Mouse (Mus musculus): ENCODE results near the gene Sun3.

DNA sequence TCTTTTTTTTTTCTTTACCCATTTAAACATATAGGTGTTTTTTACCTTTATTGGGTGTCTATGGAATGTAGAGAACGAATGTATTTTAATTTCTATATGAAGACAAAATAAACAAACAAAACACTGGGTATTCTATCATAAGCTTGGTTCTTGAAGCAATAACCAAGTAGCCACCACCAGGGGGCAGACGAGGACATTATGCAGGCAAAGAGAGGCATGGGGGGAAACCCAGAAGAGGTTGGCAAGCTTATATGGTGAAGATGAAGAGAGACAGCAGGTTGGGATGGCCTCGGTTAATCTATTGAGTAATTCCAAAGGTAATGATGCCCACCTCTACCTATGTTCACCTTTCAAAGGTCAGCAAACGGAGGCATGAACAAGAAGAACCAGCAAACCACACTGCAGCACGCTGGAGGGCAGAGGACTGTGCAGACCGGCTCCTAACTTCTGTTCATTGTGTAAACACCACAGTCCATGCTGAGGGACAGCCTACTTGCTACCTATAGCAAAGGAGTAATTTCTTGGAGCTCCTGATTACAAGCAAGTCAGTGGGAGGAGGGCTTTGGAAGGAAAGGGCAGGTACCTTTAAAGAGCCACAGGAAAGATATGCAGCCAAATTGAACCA lies 65.4 kb downstream of the Sun3 start:
- TF ChIP-seq CTCF (IDR thresholded peaks at IDR 0.05; ENCODE audit: borderline replicate concordance, control insufficient read depth, extremely low read depth, insufficient read depth, low read length, poor library complexity) (no peak), POLR2A (IDR thresholded peaks at IDR 0.05; ENCODE audit: control insufficient read depth, extremely low read depth, insufficient read depth, low read length, poor library complexity) (no peak)

Data from thymus, adult 2 months (tissue).